Mouse (Mus musculus): Measurements from ENCODE around the gene Gstm5.

DNA sequence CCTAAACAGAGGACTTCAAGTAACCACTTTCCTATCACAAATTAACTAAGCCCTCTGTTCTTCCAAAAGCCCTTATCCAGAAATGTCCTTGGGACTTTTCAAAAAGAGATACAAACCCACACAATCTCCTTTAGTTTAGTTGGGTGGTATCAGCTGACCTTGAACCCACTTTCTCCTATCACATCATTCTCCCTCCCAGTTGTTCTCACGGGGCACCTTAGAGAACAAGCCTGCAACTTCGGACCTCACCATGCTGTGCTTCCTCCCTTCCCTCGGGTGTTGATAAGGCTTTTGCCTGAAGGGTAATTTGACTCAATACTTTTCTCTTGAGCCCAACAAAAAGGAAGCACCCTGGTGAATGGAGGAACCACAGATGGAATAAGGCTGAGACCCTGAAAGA lies 40.3 kb downstream of the Gstm5 start:
- TF ChIP-seq EP300 (optimal IDR thresholded peaks at IDR 0.05): no peak
- no peak for TF ChIP-seq CTCF (IDR thresholded peaks at IDR 0.05; ENCODE audit: low read depth)

Measured in stomach, postnatal 0 days (tissue).